Mouse (Mus musculus): ENCODE results near the gene Tcl1b1. TPM values are rescaled to one million over a fixed set of nuclear protein-coding genes. Genes with fewer than 3 reads are reported as not detected.

Gene Tcl1b1
- not detected for total RNA-seq (2023)

DNA sequence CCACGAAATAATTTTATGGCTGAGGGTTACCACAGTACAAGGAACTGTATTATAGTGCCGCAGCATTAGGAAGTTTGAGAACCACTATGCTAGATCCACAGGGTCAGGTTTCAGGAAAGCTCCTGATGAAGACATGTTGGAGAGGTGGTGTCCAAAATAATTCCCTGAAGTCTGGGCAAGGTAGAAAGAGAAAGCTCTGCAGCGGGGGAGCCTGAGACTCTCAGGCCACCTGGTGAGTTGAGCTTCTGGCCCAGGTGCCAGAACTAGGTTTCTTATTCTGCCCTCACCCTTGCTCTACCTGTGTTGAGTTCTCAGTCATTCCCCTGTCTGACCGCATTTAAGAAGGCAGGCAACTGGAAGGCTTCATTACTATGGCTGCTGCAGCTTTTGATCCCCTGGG, at the start of gene Tcl1b1:
Gene Tcl1b1, plus strand, starts transcription at position 301 of the 400 bp plus-strand sequence.

DNA sequence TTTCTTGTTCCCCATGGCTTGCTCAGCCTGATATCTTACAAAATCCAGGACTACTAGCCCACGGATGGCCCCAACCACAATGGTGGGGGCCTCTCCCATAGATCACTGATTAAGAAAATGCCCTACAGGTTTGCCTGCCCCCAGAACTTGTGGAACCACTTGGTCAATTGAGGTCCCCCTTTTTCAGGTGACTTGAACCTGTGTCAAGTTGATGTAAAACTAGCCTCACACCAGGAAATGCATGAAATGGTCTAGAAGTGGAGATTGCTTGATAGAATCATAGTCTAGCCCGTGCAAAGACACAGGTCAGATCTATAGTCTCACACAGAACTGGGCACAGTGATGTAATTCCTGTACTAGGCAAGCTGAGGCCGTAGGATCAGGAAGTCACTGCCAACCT, 13.8 kb upstream of the Tcl1b1 start, which contains the start of gene Tcl1b2:
Gene Tcl1b2, plus strand, starts transcription at position 301 of the 400 bp plus-strand sequence.

DNA sequence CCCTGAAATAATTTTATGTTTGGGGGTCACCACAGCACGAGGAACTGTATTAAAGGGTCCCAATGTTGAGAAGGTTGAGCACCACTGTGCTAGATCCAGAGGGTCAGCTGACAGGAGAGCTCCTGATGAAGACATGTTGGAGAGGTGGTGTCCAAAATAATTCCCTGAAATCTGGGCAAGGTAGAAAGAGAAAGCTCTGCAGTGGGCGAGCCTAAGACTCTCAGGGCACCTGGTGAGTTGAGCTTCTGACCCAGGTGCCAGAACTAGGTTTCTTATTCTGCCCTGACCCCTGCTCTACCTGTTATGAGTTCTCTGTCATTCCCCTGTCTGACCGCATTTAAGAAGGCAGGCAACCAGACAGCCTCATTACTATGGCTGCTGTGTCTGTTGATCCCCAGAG, 16.6 kb downstream of the Tcl1b1 start, which contains the start of gene Tcl1b5:
Gene Tcl1b5, plus strand, starts transcription at position 301 of the 400 bp plus-strand sequence.

DNA sequence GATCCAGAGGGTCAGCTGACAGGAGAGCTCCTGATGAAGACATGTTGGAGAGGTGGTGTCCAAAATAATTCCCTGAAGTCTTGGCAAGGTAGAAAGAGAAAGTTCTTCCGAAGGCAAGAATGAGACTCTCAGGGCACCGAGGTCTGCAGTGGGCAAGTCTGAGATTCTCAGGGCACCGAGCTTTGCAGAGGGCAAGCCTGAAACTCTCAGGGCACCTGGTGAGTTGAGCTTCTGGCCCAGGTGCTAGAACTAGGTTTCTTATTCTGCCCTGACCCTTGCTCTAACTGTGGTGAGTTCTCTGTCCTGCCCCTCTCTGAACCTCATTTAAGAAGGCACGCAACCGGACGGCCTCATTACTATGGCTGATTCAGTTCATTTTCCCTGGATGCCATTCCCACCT, 31.3 kb downstream of the Tcl1b1 start, which contains the start of gene Tcl1b3:
Gene Tcl1b3, plus strand, starts transcription at position 301 of the 400 bp plus-strand sequence.

DNA sequence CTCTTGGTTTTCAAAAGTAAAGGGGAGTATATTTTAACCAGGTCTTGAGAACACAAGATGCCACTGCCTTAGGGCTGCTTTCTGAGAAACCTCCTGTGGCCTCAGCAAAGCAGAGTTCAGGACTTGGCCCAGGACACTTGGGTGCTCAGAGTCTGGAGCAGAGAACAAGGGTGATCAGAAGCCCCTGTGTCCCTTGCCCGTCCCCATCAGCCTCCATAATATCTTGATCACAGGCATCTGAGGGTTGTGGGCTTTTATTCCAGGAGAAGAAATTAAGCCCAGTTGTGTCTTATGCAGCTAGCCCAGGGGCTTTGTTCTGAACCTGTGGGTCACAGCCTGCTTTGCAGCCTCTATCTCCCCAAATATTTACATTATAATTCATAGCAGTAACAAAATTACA, 42.2 kb downstream of the Tcl1b1 start, which contains the start of gene Tcl1b4:
Gene Tcl1b4, plus strand, starts transcription at position 301 of the 400 bp plus-strand sequence.

Other genes starting within 250 kb of the Tcl1b1 start
- 8.1 TPM for gene Syne3, start 149.9 kb upstream of the Tcl1b1 start, total RNA-seq (2023)
- gene Glrx5, start 127.0 kb upstream of the Tcl1b1 start, total RNA-seq (2023) = 30.7 TPM
- not detected for gene Tcl1b2, start 13.7 kb upstream of the Tcl1b1 start, total RNA-seq (2023)
- gene Tcl1b5, start 16.7 kb downstream of the Tcl1b1 start, total RNA-seq (2023) = not detected
- gene Tcl1b3, start 31.4 kb downstream of the Tcl1b1 start, total RNA-seq (2023) = not detected
- not detected for gene Tcl1b4, start 42.3 kb downstream of the Tcl1b1 start, total RNA-seq (2023)
- gene Tcl1, start 63.1 kb downstream of the Tcl1b1 start, total RNA-seq (2023) = not detected
- not detected for gene Tunar, start 174.2 kb downstream of the Tcl1b1 start, total RNA-seq (2023)